Mouse (Mus musculus) brain, embryonic 14.5 days (tissue): ENCODE results near the gene D1Pas1.

Experiments used
- CTCF ChIP-seq: fragments of 200-500 bp; IDR thresholded peaks from 2 replicates; pipeline ENCODE4 v1.5.1; 2012; ENCODE audit warnings: inconsistent platforms, mild to moderate bottlenecking, moderate library complexity, borderline replicate concordance; ENCODE audit not compliant: insufficient read depth, insufficient read length; ENCODE audit errors: extremely low read depth
- POLR2A ChIP-seq: fragments of 200-500 bp; IDR thresholded peaks from 2 replicates; pipeline ENCODE4 v1.6.1; 2012; ENCODE audit warnings: mild to moderate bottlenecking, inconsistent platforms, borderline replicate concordance; ENCODE audit not compliant: poor library complexity, insufficient read depth, insufficient read length, severe bottlenecking; ENCODE audit errors: extremely low read depth

DNA sequence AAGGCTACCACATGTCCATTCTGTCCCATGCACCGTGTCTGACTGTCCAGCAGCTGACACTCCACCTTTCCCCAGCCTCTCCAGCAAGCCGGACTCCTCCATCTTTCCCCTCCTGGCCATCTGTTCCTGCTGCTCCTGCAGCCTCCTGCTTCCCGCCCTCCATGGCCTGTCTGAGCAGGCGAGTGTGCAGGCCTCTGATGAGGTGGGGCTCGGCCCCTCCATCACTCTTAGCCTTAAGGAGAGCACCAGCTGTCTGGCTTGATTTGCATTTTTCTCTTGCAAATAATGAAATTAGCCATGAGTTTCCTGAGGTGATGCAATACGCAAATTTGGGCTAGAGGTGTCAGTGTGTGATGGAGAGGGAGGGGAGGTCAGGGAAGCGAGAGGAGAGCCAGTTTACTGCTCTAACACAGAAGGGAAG is 36.2 kb downstream of the D1Pas1 start:
- no peak for TF ChIP-seq CTCF
- TF ChIP-seq POLR2A = no peak
